ENCODE assay signal across 8 mouse cellular contexts in the genomic region with DNA sequence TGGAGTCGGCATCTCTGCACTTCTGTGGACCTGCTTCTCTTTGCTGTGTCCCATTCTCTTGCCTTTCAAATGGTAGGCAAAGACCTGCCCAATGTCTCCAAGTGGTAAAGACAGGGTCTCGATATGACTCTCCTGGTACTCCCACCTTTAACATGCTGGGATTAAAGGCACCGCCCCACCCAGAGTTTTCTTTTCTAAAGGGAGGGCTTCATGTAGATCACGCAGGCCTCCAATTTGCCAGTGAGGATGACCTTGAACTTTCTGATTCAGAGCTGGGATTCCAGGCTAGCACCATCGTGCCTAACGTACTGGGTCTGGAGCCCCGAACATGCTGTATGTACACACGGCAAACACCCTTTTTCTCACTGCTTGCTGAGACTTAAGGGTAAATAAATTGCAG. TPM values are rescaled to one million over a fixed set of nuclear protein-coding genes. Genes with fewer than 3 reads are reported as not detected.
DNase-seq lines count a peak whose midpoint lies in the region; ATAC-seq lines count a peak whose summit lies in the region.

No protein-coding gene starts in this region.

- ATAC-seq in kidney, embryonic 15.5 days (replicated peaks; ENCODE audit: low FRiP score) = no peak
- no peak for ATAC-seq in hindbrain, embryonic 11.5 days (ENCODE audit: low FRiP score)
- ATAC-seq in midbrain, embryonic 15.5 days (replicated peaks) = no peak

- peak overlapping the region; percentile 75 for H3K9ac ChIP-seq in kidney, embryonic 15.5 days
- H3K9ac ChIP-seq in hindbrain, embryonic 11.5 days (ENCODE audit: low read depth, low read length) = peak overlapping the region; percentile 72
- peak overlapping the region; percentile 44; the same call in 1 of the 2 replicates for H3K9ac ChIP-seq in midbrain, embryonic 15.5 days

- peaks cover 1% of the 10 kb centered on the region for H3K36me3 ChIP-seq in kidney, embryonic 15.5 days
- 0 out of 2 replicates have a peak, but pooled peaks cover 2% of the 10 kb centered on the region for H3K36me3 ChIP-seq in hindbrain, embryonic 11.5 days (ENCODE audit: control insufficient read depth, insufficient read depth, low read length)
- no peaks in the 10 kb centered on the region for H3K36me3 ChIP-seq in midbrain, embryonic 15.5 days (replicated peaks)

- peak overlapping the region; percentile 66 for H3K4me3 ChIP-seq in kidney, embryonic 15.5 days (replicated peaks)
- H3K4me3 ChIP-seq in hindbrain, embryonic 11.5 days (ENCODE audit: low read depth, low read length) = peak overlapping the region; percentile 52
- peak overlapping the region; percentile 48 for H3K4me3 ChIP-seq in midbrain, embryonic 15.5 days

- H3K4me2 ChIP-seq in kidney, embryonic 15.5 days = peak overlapping the region; percentile 86
- peak overlapping the region; percentile 73 for H3K4me2 ChIP-seq in hindbrain, embryonic 11.5 days (replicated peaks; ENCODE audit: low read depth, low read length)
- H3K4me2 ChIP-seq in midbrain, embryonic 15.5 days = peak overlapping the region; percentile 97

- peaks cover 48% of the 10 kb centered on the region for H3K4me1 ChIP-seq in kidney, embryonic 15.5 days
- H3K4me1 ChIP-seq in hindbrain, embryonic 11.5 days (replicated peaks; ENCODE audit: control insufficient read depth, insufficient read depth, low read length) = peaks cover 2% of the 10 kb centered on the region; the same call in 1 of the 2 replicates
- peaks cover 33% of the 10 kb centered on the region for H3K4me1 ChIP-seq in midbrain, embryonic 15.5 days

- WGBS in kidney, embryonic 15.5 days = 4% methylated on average over 8 of the region's 8 CpGs
- WGBS in hindbrain, embryonic 11.5 days = 7% methylated on average over 8 of the region's 8 CpGs
- 5% methylated on average over 8 of the region's 8 CpGs for WGBS in midbrain, embryonic 15.5 days

- H3K27me3 ChIP-seq in kidney, embryonic 15.5 days = no peaks in the 10 kb centered on the region
- H3K27me3 ChIP-seq in hindbrain, embryonic 11.5 days (ENCODE audit: control insufficient read depth, insufficient read depth, low read length) = no peaks in the 10 kb centered on the region
- H3K27me3 ChIP-seq in midbrain, embryonic 15.5 days (replicated peaks) = no peaks in the 10 kb centered on the region

- DNase-seq in kidney, postnatal 10 days = no peak
- DNase-seq in adrenal gland, adult 2 months = peak; percentile 85
- DNase-seq in hindbrain, embryonic 11.5 days (ENCODE audit: low spot score) = no peak
- DNase-seq in gastrocnemius, adult 8-10 months (ENCODE audit: low spot score in 2 of 2) = no peak
- DNase-seq in right cerebral cortex, adult 2 months (ENCODE audit: low spot score in 2 of 2) = no peak
- no peak for DNase-seq in cerebellum, adult 9-10 months

- H3K27ac ChIP-seq in kidney, embryonic 15.5 days = peak overlapping the region; percentile 97
- peak overlapping the region; percentile 75 for H3K27ac ChIP-seq in hindbrain, embryonic 11.5 days (ENCODE audit: low read depth, low read length)
- peak overlapping the region; percentile 57 for H3K27ac ChIP-seq in midbrain, embryonic 15.5 days

- H3K9me3 ChIP-seq in kidney, embryonic 15.5 days (replicated peaks) = no peaks in the 10 kb centered on the region
- H3K9me3 ChIP-seq in hindbrain, embryonic 11.5 days (ENCODE audit: control insufficient read depth, low read length) = no peaks in the 10 kb centered on the region
- H3K9me3 ChIP-seq in midbrain, embryonic 15.5 days = no peaks in the 10 kb centered on the region

RNA-seq across cellular contexts. Expression of a gene that starts 6.1 kb away (rescaled TPM):
- 486 and 529 TPM in 2 replicates for polyA plus RNA-seq in kidney, embryonic 15.5 days (2015; fragmentation: Nextera tagmentation; extraction: Ambion mirVana)
- total RNA-seq in adrenal gland, adult 2 months (2021) = 100 to 1,000 TPM; 202 to 236 TPM
- 94.3 and 101 TPM in 2 replicates for polyA plus RNA-seq in adrenal gland, adult 2 months (2012; rRNA removed)
- polyA plus RNA-seq in hindbrain, embryonic 11.5 days (2014; fragmentation: Nextera tagmentation; extraction: Ambion mirVana) = 688 and 696 TPM in 2 replicates
- 338 and 355 TPM in 2 replicates for polyA plus RNA-seq in midbrain, embryonic 15.5 days (2015; fragmentation: Nextera tagmentation; extraction: Ambion mirVana)
- 100 to 1,000 TPM; 106 to 121 (median 118) TPM for total RNA-seq in gastrocnemius, adult 8-10 months (2022)

RNA-seq across cellular contexts. Expression of a gene that starts 14.2 kb away (rescaled TPM):
- 11.5 and 13.2 TPM in 2 replicates for polyA plus RNA-seq in kidney, embryonic 15.5 days (2015; fragmentation: Nextera tagmentation; extraction: Ambion mirVana)
- total RNA-seq in adrenal gland, adult 2 months (2021) = 1 to 10 TPM; 4.7 to 6.2 TPM
- polyA plus RNA-seq in adrenal gland, adult 2 months (2012; rRNA removed) = 5.5 and 8.8 TPM in 2 replicates
- polyA plus RNA-seq in hindbrain, embryonic 11.5 days (2014; fragmentation: Nextera tagmentation; extraction: Ambion mirVana) = 4.5 and 5.2 TPM in 2 replicates
- 1.8 and 1.9 TPM in 2 replicates for polyA plus RNA-seq in midbrain, embryonic 15.5 days (2015; fragmentation: Nextera tagmentation; extraction: Ambion mirVana)
- 1 to 10 TPM; 2.1 to 3.2 (median 2.7) TPM for total RNA-seq in gastrocnemius, adult 8-10 months (2022)

RNA-seq across cellular contexts. Expression of a gene that starts 14.6 kb away (rescaled TPM):
- polyA plus RNA-seq in kidney, embryonic 15.5 days (2015; fragmentation: Nextera tagmentation; extraction: Ambion mirVana) = 34.8 and 40.7 TPM in 2 replicates
- total RNA-seq in adrenal gland, adult 2 months (2021) = 10 to 100 TPM; 14.7 to 22.0 TPM
- polyA plus RNA-seq in adrenal gland, adult 2 months (2012; rRNA removed) = 59.2 and 62.5 TPM in 2 replicates
- polyA plus RNA-seq in hindbrain, embryonic 11.5 days (2014; fragmentation: Nextera tagmentation; extraction: Ambion mirVana) = 30.1 and 33.9 TPM in 2 replicates
- polyA plus RNA-seq in midbrain, embryonic 15.5 days (2015; fragmentation: Nextera tagmentation; extraction: Ambion mirVana) = 86.7 and 88.7 TPM in 2 replicates
- 1 to 10 TPM; 3.9 to 5.6 (median 4.3) TPM for total RNA-seq in gastrocnemius, adult 8-10 months (2022)

RNA-seq across cellular contexts. Expression of a gene that starts 30.2 kb away (rescaled TPM):
- polyA plus RNA-seq in kidney, embryonic 15.5 days (2015; fragmentation: Nextera tagmentation; extraction: Ambion mirVana) = 35.2 and 37.7 TPM in 2 replicates
- 10 to 100 TPM; 16.2 to 18.9 TPM for total RNA-seq in adrenal gland, adult 2 months (2021)
- 120 and 123 TPM in 2 replicates for polyA plus RNA-seq in adrenal gland, adult 2 months (2012; rRNA removed)
- polyA plus RNA-seq in hindbrain, embryonic 11.5 days (2014; fragmentation: Nextera tagmentation; extraction: Ambion mirVana) = 27.4 and 32.2 TPM in 2 replicates
- polyA plus RNA-seq in midbrain, embryonic 15.5 days (2015; fragmentation: Nextera tagmentation; extraction: Ambion mirVana) = 20.5 and 21.0 TPM in 2 replicates
- total RNA-seq in gastrocnemius, adult 8-10 months (2022) = 1 to 10 TPM; 3.1 to 3.9 (median 3.4) TPM
